Mouse (Mus musculus) cerebellum, adult 9-11 months (tissue): ENCODE data around the gene Tspan14.
A peak's percentile ranks its signal among the peaks of the same experiment; 100 is the strongest.

Experiments used
- DNase-seq: peaks from one replicate; pipeline ENCODE4 v3.0.0; 2022

The Tspan14 gene

DNA sequence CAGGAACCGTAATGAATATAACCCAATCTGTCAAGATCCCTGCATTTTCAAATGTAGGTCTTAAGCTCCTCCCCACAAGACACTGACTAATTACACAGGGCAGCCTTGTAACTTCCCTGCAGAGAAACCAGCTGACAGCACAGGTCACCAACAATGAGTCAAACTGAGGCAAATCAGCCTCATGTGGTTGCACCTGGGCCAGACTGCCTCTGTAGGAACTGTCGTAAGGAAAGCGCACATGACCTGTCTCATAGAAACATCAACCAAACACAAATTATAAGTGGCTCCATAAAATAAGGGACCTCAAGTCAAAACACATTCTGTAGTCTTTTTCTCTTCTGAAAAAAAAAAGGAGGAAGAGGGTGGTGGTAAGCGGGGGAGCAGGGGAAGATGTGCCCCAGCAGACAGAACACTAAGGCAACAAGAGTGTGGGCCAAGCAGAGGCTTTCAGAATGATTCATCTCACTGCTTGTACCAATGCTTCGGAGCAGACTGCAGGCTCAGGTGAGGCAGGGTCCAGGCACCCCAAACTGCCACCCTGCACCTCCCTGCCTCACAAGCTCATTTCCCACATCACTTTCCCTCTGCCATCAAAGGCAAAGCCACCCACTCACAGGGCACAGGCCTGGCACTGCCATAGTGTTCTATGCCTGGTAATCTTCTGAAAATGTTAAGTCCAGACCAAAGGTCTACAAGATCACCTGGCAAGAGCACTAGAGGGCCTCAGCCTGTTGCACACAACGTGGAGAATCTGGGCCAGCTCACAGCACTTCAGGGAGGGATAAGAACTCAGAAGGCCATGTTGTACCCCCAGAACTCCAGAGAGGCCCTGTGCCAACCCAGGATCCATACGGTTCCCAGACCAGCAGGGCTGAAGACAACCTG is 16.6 kb downstream of the Tspan14 start:
- DNase-seq: no peak

DNA sequence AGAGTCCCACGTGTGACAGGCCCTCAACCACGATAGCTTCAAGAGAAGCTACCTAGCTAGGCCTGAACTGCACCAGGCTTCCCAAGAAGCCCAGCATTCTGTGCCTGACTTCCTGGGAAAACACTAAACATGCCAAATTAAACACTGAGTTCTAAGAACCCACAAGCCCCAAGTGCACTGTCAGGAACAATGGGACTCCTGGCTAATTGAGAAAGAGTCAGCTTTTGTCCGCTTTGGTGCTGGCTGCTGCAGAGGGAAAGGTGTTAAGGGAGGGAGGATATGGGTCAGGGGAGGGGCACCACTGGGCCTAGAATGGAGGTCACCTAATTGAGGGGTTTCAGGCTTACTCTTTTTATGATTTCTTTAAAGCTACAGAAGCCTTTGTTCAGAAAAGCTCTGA is 17.6 kb downstream of the Tspan14 start:
- no peak for DNase-seq

DNA sequence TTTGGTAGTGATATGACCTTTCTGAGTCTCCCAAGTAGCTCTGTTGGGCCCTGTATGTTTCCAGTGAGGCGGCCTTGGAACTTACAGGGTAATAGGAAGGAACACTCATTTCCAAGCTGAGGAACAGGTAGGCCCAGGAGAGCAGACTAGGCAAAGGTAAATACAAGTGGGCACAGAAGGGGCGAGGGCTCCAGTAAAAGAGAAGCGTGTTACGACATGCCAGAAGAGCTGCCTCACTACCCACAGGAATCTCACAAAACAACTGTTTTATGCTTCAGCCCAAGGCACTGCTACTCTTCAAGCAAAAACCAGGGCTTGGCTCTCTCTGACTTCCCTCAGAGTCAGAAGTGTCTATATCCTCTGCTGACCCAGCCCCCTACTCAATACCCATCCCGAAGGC is 18.1 kb downstream of the Tspan14 start:
- DNase-seq: no peak

DNA sequence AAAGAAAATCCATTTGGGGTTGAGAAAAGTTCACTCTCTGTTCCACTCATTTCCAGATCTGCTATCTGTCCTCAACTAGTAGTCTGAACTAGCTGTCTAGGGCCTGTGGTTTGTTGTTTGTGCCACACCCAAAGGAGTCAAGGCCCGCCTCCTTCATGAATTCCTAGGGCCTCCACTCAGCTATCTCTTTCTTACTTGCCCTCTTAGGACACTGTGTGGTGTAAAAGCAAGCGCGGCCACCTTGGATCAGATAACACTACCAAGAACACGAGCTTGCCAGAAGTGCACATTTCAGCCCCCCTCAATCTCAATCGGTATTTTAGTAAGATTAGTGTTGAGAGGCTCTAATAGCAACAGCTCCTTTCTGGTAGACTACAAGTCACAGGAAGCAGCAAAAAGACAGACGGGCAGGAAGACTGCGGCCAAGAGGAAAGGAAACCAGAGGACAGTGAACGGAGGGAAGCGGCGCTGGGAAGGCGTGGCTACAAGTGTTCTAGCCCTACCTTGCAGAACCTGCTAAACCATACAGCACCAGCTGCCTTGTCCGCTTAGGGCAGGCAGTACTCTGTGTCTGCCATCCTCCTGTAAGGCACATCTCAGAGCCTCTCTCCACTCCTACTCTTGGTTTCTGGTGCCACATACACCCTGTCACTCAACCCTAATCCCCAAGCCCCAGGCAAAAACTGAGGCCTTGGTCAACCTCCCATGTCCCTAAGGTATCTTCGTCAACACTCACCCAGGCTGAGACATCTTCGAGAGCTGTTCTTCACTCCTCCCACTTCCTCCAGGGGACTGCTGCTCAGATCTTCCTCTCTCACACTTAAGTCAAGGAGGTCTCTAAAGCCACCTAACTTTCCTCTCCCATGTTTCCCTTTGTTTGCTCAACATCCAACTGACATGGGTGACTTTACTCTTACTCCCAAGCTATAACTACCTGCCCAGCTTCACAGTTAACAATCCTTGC is 18.9 kb downstream of the Tspan14 start:
- DNase-seq: no peak

DNA sequence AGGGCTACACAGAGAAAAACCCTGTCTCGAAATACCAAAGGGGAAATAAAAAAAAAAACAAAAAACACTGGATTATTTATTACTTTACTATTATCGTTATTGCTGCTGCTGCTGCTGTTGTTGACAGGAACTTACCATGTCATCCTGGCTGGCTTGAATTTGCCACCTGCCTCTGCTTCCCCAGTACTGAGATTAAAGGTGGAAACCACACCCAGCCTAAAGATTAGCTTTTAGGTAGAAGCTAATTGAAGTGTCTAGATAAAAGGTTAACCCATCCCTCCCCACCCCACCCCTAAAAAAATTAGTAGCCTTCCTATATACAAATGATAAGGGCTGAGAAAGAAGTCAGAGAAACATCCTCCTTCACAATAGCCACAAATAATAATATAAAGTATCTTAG is 22.8 kb downstream of the Tspan14 start:
- no peak for DNase-seq

DNA sequence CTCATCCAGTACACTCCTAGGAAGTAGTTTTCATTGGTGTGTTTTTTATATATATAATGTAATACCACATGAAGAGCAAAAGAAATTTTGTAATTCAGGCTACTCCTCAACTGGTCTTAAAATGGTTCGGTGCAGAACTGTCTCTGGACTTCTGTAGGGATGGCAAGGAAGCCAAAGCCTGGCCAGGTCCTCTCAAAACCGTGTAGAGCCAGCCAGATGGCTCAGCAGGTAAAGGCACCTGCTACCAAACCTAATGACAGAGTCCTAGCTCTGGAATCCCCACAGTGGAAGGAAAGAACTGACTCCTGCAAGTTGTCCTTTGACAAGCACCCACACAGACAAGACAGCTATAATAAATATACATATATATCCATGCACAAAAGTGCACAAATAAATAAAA is 24.2 kb downstream of the Tspan14 start:
- no peak for DNase-seq

DNA sequence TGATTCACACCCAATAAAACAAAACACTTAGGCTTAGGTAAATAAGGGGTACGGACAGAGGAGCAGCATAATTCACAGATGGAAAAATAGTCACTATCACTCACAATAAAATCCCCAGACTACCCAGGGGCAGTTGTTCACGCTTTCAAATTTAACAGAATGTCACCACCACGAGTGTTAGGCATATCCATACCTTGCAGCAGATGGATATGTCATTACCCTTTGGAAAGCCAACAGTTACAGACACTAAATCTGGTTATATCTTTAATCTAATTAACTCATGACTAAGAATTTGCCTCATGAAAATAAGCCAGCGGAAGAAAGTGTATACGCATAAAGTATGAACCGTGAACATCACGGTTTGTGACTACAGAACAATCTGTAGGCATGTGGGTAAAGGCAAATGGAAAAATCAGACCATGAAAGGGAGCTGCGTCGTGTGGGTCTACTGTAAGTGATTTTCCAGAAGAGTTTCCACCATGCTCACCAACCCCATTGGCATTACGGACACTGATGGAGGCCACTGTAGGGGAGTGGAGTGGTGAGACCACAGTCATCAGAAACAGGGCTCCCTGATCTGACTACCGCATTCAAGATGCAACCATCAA is 28.1 kb downstream of the Tspan14 start:
- DNase-seq: no peak

DNA sequence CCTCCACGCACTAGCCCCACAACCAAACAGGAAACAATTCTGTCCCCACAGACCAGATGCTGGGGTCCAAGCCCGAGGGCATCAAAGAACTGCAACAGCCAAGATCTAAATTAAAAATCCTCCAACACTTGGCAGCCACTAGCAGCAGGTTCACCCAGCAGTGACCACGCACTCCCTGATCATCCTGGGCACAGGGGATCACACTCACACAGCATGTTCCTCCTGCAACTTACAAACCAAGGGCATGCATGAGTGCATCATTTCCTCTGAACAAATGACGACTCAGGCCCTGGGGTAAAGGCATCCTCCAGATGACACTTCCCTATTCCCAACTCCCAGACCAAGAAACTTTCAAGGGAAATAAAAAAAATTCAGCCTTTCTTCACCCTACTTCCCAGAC is 29.6 kb downstream of the Tspan14 start:
- no peak for DNase-seq

DNA sequence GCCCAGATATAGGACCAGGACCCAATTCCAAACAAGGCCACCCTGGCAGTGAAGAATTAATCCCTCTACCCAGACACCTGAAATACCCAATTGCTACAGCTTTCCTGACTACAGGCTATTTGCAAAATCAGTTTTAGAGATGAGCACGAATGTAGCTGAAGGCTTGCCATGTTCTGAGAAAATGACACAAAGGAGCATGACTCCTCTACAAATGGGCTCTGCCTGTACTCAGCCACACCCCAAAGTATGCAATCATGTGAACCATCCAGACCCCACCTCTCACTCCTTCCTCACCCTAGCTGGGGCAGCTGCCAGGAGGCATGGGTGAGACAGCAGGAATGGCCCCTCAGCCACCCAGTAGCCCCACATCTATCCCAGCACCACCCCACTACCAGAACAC is 31.1 kb downstream of the Tspan14 start:
- no peak for DNase-seq

DNA sequence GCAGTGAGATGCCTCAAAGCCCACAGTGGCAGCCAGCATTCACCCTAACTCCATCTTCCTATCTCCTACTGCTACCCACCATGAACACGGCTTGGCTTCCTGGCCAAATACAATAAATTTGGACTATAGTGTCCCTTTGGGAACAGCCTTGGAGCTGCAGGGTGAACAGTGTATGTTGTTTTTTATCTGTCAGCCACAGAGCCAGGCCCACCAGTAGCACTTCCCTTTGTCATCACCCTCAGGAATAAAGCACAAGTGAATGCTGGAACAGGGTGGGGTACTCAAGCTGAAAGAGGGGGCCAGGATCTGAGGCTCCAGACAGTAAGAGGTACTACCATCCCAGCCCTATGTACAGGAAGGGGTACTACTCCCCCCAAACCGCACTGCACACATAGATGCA is 31.6 kb downstream of the Tspan14 start:
- DNase-seq: no peak

DNA sequence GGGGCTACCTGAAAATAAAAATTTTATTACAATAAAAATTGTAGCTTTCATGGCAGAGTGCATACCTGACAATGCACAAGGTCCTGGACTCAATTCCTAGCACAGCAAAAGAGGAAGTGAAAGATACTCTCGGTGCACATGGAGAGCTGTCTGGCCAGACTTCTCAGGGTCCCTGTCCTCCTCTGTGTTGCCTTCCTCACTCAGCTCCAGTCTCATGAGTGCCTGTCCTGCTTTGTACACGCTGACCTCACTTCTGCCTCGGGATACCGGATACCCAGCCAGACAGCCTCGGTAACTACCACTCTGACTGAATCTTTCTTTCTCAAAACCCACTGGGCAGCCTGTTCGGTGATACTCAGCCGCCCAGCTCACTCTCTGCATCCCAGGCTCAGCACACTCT is 33.3 kb downstream of the Tspan14 start:
- no peak for DNase-seq

DNA sequence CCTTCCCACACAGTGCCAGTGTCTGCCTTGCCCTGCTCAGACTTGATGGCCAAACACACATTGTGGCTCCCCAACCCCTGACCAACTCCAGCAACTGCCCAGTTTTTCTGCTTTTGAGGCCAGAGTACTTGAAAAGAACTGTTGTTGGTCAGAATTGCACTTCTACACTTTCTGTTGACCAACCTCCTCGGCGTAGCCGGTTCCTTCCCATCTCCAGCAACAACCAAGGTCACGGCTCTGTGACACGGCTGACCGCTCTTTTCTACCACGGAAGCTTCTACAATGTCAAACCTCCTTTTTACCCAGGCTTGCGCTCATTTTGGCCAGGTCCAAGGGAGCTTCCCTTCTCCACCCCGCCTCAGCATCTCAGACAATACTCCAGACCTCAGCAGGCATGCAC is 34.4 kb downstream of the Tspan14 start:
- DNase-seq: no peak

DNA sequence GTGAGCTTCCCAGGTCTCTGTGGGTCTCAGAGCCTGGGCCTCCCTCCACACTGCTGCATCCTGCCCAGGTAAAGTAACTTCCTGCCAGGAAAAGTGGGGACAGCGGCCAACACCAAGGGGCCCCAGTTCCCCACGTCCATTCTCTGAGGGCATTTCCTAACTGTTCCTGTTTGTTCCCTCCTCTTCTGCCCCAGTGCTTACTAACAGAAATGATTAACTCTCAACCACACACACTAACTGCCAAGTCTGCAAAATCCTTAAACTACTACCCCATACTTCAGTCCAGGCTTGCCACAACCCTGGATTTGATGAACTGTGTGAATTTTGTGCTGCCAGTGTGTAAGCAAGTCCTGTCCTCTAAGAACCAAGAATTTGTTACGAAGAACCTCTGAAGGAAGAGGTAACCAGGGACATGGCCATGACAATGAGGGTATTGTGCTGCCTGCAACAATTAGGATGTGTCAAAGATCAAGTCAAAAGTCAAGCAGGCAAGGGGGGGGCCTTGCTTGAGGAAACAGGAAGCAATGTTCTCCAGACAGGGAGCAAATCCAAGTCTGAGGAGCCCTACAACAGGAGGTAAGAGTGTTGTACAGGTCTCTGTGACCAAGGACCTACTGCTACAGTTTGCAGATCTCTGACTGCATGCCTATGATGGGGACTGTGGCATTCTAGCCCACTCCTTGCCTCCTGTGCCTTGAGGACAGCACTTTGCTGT is 35.3 kb downstream of the Tspan14 start:
- DNase-seq: no peak

DNA sequence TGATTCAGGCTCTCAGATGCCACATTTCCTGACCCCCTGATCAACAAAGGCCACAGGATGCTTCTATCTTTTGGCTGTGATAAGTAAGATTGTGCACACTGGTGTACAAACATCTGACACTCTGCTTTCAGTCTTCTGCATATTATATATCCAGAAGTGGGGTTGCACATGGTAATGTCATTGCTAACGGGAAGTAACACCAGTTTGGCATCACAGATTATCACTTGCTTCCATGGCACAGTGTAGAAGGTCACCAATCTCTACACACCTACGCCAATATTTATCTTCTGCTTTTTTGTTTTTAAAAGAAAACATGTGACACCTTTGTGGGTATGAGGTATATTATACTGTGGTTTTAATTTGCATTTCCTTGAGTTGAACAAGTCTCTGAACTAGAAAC is 36.7 kb downstream of the Tspan14 start:
- no peak for DNase-seq

DNA sequence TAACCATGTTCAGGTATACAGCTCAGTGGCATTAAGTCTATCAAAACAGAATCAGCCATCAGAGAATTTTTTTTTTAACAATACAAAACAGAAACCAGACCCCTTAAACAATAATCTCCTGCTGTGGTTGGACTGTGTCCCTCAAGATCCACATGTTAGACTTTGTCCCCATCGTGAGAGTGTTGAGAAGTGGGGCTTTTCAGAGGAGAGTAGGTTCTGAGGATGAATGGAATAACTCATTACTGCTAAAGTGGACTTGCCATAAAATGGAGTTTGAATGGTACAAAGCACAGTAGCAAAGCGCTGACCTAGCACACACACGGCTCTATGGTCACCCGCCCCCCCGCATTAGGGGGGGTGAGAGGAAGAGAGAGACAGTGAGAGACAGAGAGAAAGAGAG is 37.7 kb downstream of the Tspan14 start:
- DNase-seq: no peak

DNA sequence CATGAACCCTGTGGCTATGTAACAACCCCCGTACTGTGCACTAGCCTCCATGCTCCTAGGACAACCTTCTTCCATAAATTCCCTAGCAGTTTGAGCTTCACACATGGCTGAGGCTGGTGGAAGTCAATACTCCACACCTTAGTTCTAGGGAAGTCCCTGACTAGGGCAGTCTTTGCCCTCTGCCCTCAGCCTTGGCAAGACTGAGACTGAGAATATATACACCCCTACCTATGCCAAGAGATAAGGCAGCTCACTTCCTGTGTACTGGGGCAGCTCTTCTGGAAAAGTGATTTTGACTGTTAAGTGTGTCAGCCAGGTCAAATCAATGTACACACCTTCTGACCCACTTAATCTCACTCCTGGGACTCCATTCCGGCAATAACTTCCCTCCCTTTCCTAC is 39.6 kb downstream of the Tspan14 start:
- no peak for DNase-seq

DNA sequence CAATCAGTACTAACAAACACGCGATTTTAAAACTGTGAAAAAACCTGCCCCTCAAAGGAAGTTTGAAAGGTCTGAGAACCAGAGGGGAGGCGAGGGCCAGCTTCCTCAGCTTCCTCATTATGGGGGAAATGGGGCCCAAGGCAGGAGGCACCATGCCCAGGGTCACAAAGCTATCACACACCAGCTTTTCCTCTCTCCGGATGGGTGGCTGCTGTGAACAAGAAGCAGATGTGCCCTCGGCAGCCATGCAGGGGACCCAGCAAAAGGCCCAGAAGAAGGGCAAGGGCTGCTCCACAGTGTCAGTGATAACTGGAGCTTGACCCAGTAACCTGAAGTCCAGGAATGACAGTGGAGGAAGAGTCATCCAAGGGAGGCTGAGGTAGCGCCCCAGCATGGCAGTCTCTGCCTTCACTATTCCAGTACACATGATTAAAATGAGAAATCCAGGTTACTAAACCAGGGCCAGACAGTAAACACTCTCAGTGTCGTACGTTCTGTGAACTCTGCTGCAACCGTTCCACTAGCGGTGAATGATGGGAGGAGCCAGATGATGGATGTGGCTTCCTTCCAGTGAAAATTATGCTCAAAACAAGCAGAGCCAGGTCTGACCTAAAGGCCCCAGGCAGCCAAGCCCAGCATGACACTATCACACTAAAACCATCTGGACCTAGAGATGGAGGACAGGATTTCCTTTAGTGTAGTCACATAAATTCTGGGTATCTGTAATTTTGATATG is 42.1 kb downstream of the Tspan14 start:
- DNase-seq: no peak

DNA sequence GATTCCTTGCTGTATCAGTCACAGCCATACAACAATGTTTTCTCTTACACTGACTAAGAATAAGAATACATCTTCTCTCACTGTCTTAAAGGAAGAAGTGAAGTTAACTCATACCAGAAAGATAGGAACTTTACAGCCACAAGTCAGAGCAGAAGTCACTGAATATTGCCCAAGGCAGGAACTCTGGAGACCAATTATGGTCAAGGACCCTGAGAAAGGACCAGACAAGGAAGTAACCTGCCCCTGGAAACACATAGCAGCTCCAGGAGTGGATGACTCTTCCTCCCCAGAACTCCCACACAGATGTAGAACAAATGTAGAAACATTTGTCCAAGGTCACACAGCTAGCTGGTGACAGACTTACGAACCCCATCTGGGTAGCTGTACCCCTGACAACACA is 45.4 kb downstream of the Tspan14 start:
- no peak for DNase-seq

DNA sequence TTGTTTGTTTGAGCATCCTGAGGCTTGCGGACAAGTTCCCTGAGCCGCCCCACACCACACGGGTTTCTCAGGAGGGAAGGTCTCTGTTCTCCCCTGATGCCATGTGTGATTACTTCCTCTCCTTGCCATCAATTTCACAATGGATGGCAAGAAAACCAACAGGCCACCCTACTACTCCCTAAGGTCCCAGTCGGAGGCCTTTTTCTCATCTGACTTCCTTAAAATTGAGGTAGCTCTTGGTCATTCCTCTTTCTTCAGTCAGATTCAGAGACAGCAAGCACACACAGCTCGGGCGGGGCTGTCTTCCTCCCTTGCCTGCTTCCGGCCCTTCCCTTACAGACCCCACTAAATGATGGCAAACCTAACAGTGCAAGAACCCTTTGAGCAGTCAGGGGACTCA is 47.1 kb downstream of the Tspan14 start:
- no peak for DNase-seq

DNA sequence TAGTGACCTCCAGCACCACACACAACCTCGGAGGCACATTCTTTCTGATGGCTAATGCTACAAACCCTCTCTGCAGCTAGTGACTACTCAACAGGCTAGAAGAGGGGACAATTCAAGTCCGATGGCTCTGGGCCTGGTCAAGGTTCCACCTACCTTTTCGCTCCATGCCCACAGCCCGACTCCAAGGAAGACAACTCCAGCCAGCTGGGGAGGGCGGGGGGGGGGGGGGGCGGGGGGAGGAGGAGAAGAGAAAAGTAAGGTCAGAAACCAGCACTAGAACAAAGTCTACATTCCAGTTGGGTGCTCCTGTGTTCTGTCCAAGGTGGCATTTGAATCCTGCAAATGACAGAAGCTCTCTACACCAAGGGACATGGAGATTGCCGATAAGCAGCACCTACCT is 48.1 kb downstream of the Tspan14 start:
- no peak for DNase-seq

DNA sequence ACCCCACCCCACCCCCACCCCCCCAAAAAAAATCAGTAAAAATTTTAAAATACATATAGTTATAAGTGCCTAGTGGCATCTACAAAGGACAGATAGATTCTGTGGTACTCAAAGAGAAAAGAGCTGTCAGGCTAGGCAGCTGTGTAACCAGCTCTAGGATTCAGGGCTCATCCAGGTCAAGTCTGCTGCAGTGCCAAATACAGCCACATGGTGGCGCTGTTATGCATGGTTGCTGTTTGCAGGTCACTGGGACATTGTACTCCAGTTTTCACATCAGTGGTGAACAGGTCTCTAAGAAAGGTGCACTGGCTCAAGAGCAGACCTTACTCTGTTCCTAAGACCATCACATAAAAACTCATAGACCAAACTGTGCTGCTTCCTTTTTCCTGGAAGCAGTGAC is 49.0 kb downstream of the Tspan14 start:
- peak; percentile 74 for DNase-seq

DNA sequence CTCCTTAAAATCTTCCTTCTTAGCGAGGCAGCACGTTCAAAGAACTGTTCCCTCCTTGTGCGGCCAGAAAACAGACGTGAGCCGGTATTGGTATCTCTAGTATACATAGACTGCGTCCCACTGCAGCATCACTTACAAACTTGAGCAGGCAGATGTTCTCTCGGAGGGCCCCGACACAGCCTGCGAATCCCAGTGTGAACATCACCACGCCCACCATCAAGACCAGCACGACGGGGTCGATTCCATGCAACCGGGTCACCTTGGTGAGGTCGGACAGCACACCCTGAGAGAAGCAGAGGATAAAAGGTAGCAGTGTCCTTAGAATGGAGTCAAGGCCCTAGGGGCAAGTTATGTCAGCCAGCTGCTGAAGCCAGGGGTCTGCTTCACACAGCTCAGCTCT is 49.9 kb downstream of the Tspan14 start:
- DNase-seq: no peak
